Mouse (Mus musculus) fat pad, adult 2 months (tissue): Measurements from ENCODE around the gene Olfr435.
"Not testable (repeated sequence)": the region's sequence is repeated elsewhere in the genome, so short reads cannot be mapped to it uniquely, and the experiment has no call there.

Source experiments
- DNase-seq: peaks from one replicate; pipeline ENCODE4 v3.0.0-alpha.2; 2011; ENCODE audit warnings: low read depth, low spot score; ENCODE audit errors: extremely low read depth

The Olfr435 gene

DNA sequence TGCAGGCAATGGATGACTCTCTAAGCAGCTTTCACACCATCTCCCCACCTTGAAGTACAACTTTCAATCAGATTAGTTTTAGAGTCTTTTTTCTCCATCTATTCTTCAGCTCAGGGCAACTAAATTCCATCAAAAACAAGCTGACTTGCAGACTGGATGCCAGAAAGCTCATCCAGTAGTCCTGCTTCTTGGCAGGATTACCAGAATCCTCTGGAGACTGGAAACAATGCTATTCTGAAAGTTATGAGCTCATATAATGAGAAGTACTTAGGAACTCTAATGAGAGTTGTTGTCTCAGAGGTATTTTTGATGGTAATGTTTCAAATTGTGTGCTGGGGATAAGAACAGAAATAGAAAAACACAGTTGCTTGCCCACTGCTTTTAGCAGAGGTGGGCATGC is at the start of gene Olfr435:
Gene Olfr435 (plus strand): TSS at position 366 of the 400 bp plus-strand sequence.
- no peak for DNase-seq

DNA sequence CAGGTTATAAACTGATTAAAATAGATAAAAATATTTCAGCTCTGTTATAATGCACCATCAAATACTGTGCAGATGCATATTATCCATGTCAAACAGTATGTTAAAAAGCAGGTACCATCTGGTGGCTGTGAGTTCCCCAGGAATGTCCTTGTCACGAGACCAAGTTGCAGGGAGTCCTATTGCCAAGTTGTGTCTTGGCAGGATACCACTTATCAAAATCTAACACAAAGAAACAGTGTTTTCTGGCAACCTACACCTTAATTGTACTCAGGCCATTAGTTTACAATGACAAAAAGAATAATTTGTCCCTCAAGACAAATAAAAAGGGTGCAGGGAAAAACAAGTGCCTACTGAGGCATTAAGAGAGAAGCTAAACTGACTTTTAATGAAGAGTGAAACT is 37.4 kb upstream of the Olfr435 start:
- DNase-seq = no peak

DNA sequence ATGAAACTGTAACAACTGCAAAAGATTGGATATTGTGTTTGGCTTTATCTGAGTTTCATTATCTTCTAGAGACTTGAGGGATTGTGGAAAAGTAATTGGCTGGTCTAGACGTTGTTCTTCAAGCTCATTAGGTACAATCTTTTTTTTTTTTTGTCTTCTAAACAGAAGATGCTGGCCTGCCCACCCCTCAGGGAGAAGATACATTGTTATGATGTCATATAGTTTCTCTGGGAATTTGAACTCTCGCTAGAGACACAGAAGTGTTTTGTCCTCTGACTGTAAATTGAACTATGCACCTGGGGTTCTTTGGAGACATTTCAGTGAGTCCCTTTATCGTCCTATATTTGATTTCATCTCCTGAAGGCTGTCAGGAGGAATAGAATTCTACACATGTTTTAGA is 34.0 kb upstream of the Olfr435 start, which contains the start of gene Olfr437:
Gene Olfr437 (plus strand): TSS at position 301 of the 400 bp plus-strand sequence.
- DNase-seq = no peak

DNA sequence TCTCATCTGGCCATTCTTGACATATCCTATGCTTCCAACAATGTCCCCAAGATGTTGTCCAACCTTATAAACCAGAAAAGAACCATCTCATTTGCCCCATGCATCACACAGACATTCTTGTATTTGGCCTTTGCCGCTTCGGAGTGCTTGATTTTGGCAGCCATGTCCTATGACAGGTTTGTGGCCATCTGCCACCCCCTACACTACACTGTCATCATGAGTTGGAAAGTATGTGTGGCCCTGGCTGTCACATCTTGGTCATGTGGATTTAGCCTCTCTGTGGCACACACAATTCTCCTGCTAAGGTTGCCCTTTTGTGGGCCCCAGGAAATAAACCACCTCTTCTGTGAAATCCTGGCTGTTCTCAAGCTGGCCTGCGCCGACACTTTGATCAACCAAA is 29.7 kb upstream of the Olfr435 start:
- no peak for DNase-seq

DNA sequence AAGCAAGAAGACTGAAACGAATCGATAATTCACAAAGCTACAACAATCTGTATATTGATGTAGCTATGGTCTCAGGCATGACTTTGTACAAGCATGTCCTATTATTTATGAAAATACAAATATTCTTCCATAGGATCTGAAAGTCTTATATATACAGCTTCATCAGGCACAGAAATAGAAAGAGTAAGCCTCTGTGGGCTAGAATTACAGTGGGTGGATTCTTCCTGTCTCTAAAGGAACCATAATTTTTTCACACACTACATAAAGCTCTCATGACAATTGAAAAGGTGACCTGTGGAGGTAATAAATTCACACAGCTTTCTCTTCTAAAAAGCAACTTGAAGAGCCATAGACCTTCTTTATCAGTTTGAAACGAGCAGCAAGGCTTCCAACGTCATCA is 25.1 kb upstream of the Olfr435 start, which contains the start of gene Olfr13:
Gene Olfr13 (plus strand): TSS at position 301 of the 400 bp plus-strand sequence.
- no peak for DNase-seq

DNA sequence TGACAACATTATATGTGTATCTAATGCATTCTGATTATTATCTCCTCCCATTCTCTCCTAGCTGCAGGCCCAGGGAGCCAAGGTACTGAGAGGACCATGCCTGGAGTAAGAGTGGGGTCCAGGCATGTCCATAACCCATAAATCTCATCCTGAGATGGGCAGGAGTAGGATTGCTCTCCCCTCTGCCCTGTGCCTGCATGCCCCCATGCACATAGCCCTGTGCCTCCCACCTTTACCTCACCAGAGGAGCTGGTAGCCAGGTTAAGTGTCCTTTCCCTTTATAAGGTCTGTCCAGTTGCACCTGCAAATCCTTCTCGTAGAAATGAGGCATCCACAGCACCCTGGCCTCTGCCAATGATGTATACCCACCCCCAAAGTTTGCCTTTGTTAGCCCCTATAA is 18.8 kb upstream of the Olfr435 start:
- no peak for DNase-seq

DNA sequence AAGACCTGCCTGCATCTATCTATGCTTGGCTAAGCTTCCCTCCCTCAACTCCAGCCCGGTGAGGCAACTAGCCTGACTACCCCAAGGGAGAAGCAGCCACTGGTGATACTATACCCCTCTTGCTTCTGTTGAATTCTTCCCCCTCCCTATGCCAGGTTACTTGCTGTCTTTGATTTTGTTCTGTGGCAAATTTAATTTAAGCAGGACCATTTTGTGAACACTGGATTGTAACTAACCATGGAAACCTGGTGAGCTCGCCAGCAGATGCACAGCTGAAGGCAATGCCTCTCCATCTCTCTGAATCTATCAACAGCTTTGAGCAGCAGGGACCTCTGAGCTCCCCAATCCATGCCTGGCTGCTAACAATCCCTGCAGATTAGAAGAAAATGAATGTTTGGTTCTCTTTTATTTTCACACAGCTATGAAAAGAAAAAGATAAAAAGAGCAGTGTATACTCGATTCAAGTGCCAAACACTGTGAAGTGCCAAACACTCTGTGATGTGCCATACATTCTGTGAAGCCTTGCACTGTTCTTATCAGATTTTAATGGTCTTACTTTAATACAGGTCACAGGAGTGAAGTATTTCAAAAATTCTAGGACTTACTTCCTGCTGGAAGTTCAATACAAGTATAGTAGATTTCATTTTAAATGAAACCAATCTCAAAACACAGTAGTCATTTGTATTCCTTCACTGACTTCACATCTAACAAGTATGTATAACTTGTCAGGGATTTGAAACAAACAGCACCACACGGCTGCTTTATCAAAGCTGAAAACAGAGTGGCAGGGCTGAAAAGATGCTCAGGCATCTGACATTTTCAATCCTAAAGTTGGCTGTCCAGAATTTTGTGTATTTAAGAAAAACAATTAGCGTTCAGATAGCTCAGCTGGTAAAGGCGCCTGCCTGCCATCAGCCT is 18.1 kb upstream of the Olfr435 start:
- DNase-seq = no peak

DNA sequence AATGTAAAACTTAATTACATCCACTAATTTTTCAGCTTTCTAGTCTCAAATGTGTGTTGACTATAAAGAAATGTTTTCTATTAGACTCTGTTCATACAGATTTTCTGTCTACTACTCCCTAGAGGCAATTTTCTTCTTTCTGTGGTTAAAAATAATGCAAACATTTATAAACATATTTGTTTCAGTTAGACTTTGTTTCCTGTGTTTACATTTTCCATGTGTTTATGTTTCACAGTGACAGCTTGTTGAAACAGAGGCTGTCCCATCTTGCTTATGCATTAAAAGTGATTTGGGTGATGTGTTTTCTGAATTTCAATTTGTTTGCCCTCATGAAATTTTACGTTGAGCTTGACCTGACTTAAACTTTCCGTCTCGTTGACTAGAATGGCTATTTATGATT is 6.0 kb upstream of the Olfr435 start:
- no peak for DNase-seq

DNA sequence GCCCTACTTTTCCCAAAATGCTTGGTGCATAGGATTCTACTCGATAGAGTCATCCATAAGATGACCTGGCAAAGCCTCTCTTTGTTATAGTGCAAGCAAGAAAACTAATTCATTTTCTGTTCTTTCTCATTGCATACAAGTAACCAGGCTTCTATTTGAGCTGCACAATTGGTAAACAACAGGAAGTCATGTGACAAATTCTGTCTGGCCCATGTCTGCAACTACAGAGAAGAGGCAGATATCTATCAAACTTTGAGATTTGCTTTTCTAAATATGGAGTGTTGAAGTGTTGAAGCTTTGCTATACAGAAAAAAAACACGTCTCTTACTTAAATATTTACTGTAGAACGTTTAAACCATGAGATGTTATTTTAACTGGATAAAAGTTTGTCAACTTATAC is 1.1 kb downstream of the Olfr435 start:
- DNase-seq = no peak

DNA sequence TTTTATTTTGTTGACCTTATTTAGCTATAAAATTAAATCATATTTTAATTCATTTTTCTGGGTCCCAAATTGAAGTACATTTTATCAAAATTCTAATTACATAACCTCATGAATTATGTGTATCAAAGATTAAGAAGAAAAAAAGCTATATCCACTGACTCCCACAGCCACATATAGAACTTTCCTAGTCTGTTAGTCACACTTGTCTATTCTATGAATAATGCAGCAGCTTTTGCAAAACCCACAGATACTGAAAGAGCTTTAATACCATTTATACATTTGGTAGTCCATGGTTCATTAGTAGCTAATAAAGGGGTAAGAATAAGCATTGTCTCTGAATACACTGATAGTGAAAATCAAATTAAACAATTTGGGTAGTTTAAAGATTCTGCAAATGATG is 5.8 kb downstream of the Olfr435 start:
- DNase-seq = no peak

DNA sequence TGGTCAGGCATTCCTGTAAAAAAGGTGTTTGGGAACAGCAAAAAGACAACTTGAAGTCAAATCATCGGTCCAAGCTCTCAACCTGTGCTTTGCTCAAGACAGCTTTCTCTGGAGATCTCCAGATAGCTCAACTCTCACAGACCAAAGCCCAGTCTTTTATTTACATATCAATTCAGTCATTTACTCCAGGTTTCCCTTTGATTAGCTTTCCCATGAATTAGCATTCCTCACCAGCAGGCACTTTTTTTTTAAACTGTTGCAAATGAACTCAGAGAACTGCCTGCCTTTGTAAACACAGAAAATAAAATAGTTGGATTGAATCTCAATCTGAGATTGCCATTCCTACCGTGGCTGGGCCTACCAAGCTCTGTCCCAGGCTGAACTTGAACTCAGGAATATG is 8.4 kb downstream of the Olfr435 start:
- DNase-seq = no peak

DNA sequence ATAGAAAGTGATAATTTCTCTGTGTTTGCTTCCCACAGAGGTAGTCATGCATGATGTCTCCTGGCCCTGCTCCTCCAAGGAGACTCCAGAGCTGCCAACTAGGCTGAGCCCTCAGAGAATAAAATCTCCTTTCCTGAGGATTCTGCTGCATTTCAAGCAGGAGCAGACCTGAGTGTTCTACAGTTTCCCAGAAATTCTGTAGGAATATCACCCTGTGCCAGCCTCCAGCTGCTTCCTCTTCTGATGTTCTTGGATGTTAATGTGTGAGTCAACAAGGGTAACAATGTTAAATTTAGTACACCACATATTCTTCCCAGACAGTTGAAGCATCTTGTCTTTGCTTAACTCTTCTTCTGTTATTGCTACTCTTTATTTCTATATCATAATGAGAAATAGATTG is 15.9 kb downstream of the Olfr435 start, which contains the start of gene Olfr434:
Gene Olfr434 (plus strand): TSS at position 149 of the 400 bp plus-strand sequence.
- DNase-seq = not testable (repeated sequence)

DNA sequence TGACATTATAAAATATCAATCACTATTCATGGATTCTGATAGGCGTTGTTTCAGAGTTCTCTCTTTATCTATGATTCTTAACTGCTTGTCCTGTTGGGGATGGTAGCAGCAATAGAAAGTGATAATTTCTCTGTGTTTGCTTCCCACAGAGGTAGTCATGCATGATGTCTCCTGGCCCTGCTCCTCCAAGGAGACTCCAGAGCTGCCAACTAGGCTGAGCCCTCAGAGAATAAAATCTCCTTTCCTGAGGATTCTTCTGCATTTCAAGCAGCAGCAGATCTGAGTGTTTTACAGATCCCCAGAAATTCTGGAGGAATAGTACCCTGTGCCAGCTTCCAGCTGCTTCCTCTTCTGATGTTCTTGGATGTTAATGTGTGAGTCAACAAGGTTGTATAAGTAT is 34.3 kb downstream of the Olfr435 start, which contains the start of gene Olfr47:
Gene Olfr47 (plus strand): TSS at position 275 of the 400 bp plus-strand sequence.
- not testable (repeated sequence) for DNase-seq

DNA sequence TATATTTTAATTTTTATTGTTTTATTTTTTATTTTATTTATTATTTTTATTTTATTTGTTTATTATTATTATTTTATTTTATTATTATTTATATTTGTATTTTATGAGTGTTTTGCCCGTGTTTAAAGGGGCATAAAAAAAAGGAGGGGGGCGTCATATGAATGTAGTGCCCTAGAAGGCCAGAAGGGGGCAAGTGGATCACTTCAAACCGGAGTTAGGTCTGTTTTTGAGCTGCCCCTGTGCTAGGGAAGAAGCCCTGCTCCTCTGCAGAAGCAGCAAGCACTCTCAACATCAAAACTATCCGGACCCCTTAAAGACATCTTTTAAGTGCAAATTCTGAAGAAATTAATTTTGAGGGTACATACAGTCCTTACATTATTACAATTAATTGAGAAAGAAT is 45.1 kb downstream of the Olfr435 start:
- DNase-seq = no peak

DNA sequence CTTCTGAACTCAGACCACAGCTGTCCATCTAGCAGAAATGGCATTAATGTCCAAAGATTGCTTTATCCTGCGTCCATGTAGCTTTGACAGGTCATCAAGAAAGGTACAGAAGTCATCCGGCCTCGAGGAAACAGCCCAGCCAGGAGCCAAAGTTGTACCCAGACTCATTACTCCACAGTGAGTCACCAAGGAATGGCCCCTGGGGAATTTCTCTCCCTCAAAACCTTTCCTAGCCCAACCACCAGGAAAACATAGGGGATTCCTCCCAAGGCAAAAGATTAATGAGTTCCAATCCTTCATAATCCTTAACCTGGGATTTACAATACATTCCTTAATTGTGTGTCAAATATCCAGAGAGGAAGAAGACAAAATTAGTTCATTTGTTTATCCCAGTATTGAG is 50.5 kb downstream of the Olfr435 start:
- DNase-seq = no peak

DNA sequence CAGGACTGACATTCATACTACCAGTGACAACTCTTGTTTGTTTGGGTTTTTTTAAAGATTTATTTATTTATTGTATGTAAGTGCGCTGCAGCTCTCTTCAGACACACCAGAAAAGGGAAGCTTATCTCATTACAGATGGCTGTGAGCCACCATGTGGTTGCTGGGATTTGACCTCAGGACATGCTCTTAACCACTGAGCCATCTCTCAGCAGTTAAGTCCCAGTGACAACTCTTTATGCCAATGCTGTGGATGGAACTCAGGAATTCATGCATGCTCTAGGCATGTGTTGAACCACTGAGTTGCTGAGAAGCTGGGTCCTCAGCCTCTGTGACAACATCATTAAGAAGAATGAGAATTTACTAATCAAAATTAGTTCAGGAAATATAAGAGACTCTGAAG is 56.0 kb downstream of the Olfr435 start:
- DNase-seq = no peak
